Mouse (Mus musculus): ENCODE results near the gene Dgcr2.

DNA sequence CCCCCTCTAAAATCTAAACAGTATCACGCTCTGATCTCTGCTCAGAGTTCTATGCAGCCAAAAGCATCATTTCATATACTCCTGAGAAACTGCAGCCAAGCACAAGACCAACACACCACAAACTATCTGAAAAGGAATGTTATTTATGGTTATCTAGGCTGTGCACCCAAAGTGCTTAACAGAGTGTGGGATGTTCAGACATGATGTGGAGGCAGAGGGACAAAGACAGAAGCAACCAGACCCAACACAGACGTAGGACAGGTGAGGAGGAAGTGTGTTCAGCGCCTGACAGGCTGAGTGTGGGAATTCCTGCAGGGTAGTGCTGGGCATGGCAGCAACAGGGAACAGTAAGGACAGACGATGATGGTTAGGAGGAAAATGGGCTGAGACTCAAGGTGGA is 18.8 kb downstream of the Dgcr2 start:
- TF ChIP-seq EP300 (IDR thresholded peaks at IDR 0.05; ENCODE audit: insufficient read depth, low read depth, low read length) (no peak), POLR2A (IDR thresholded peaks at IDR 0.05; ENCODE audit: insufficient read depth, low read length) (no peak)
